Mouse (Mus musculus): ENCODE measurements around the gene Ccdc106. TPM values are rescaled to one million over a fixed set of nuclear protein-coding genes. Genes with fewer than 3 reads are reported as not detected.

Gene Ccdc106
- not detected for total RNA-seq (2023)

GRCm38 (mm10) chr7:5020000-5020681 lies at the start of gene Ccdc106, which contains the start of gene Zfp865:
TSS of gene Ccdc106 (plus strand) at chr7:5020553.
TSS of gene Zfp865 (plus strand) at chr7:5020376.

GRCm38 (mm10) chr7:4971068-4971467 lies 49.3 kb upstream of the Ccdc106 start, which contains the start of gene Sbk3:
TSS of gene Sbk3 (minus strand) at chr7:4971168.

GRCm38 (mm10) chr7:4996003-4996895 lies 24.1 kb upstream of the Ccdc106 start, which contains the start of gene Zfp579:
TSS of gene Zfp579 (minus strand) at chr7:4996158.

GRCm38 (mm10) chr7:5014251-5015117 lies 5.9 kb upstream of the Ccdc106 start, which contains the start of the genes Zfp524 and Fiz1:
TSS of gene Zfp524 (plus strand) at chr7:5014415.
TSS of gene Fiz1 (minus strand) at chr7:5014697.

GRCm38 (mm10) chr7:5015118-5016001 lies 5.0 kb upstream of the Ccdc106 start, which contains the start of gene Gm44973:
TSS of gene Gm44973 (plus strand) at chr7:5015496.

GRCm38 (mm10) chr7:5033818-5034217 lies 13.5 kb downstream of the Ccdc106 start, which contains the start of gene 4632433K11Rik:
TSS of gene 4632433K11Rik (plus strand) at chr7:5034118.

GRCm38 (mm10) chr7:5038109-5038732 lies 17.9 kb downstream of the Ccdc106 start, which contains the start of gene Zfp784:
TSS of gene Zfp784 (minus strand) at chr7:5038446.

GRCm38 (mm10) chr7:5051193-5052192 lies 31.1 kb downstream of the Ccdc106 start, which contains the start of gene Zfp580:
TSS of gene Zfp580 (plus strand) at chr7:5051538.

GRCm38 (mm10) chr7:5061774-5062359 lies 41.5 kb downstream of the Ccdc106 start, which contains the start of gene U2af2:
TSS of gene U2af2 (plus strand) at chr7:5062143.

GRCm38 (mm10) chr7:5080010-5080751 lies 59.8 kb downstream of the Ccdc106 start, which contains the start of gene Epn1:
TSS of gene Epn1 (plus strand) at chr7:5080235.

Other genes starting within 250 kb of the Ccdc106 start
- not detected for gene Fam71e2, start 249.3 kb upstream of the Ccdc106 start, total RNA-seq (2023)
- not detected for gene Il11, start 237.7 kb upstream of the Ccdc106 start, total RNA-seq (2023)
- gene Tmem190, start 237.6 kb upstream of the Ccdc106 start, total RNA-seq (2023): not detected
- 1.4 TPM for gene Tmem238, start 230.9 kb upstream of the Ccdc106 start, total RNA-seq (2023)
- 2,425 TPM for gene Rpl28, start 227.7 kb upstream of the Ccdc106 start, total RNA-seq (2023)
- gene Ube2s, start 208.0 kb upstream of the Ccdc106 start, total RNA-seq (2023): 155 TPM
- 0.12 TPM for gene Shisa7, start 175.9 kb upstream of the Ccdc106 start, total RNA-seq (2023)
- 3.4 TPM for gene Isoc2b, start 150.3 kb upstream of the Ccdc106 start, total RNA-seq (2023)
- gene Isoc2a, start 143.4 kb upstream of the Ccdc106 start, total RNA-seq (2023): 10.2 TPM
- gene Gm36210, start 114.0 kb upstream of the Ccdc106 start, total RNA-seq (2023): not detected
- 36.5 TPM for gene Zfp628, start 105.3 kb upstream of the Ccdc106 start, total RNA-seq (2023)
- gene Nat14, start 98.5 kb upstream of the Ccdc106 start, total RNA-seq (2023): 16.7 TPM
- gene Ssc5d, start 94.8 kb upstream of the Ccdc106 start, total RNA-seq (2023): 0.64 TPM
- not detected for gene Sbk2, start 56.1 kb upstream of the Ccdc106 start, total RNA-seq (2023)
- not detected for gene Sbk3, start 49.4 kb upstream of the Ccdc106 start, total RNA-seq (2023)
- 29.8 TPM for gene Zfp579, start 24.4 kb upstream of the Ccdc106 start, total RNA-seq (2023)
- 9.5 TPM for gene Zfp524, start 6.1 kb upstream of the Ccdc106 start, total RNA-seq (2023)
- gene Fiz1, start 5.9 kb upstream of the Ccdc106 start, total RNA-seq (2023): 51.1 TPM
- gene Gm44973, start 5.1 kb upstream of the Ccdc106 start, total RNA-seq (2023): not detected
- gene Zfp865, start 177 bp upstream of the Ccdc106 start, total RNA-seq (2023): 53.7 TPM
- not detected for gene 4632433K11Rik, start 13.6 kb downstream of the Ccdc106 start, total RNA-seq (2023)
- gene Zfp784, start 17.9 kb downstream of the Ccdc106 start, total RNA-seq (2023): 8.6 TPM
- gene Zfp580, start 31.0 kb downstream of the Ccdc106 start, total RNA-seq (2023): 7.7 TPM
- gene U2af2, start 41.6 kb downstream of the Ccdc106 start, total RNA-seq (2023): 400 TPM
- gene Epn1, start 59.7 kb downstream of the Ccdc106 start, total RNA-seq (2023): 106 TPM
- gene Rfpl4, start 96.4 kb downstream of the Ccdc106 start, total RNA-seq (2023): not detected
- gene Rasl2-9, start 105.4 kb downstream of the Ccdc106 start, total RNA-seq (2023): not detected
- gene Vmn1r55, start 129.1 kb downstream of the Ccdc106 start, total RNA-seq (2023): 0.03 TPM
- gene Vmn1r56, start 176.2 kb downstream of the Ccdc106 start, total RNA-seq (2023): not detected
- not detected for gene Vmn1r57, start 197.9 kb downstream of the Ccdc106 start, total RNA-seq (2023)

Data from CD8-positive naive resting alpha-beta T cell, adult 57 days (primary cell).